Mouse (Mus musculus) spleen, adult 2 months (tissue): ENCODE measurements around the gene Olfr1373.

ENCODE experiments used
- CTCF ChIP-seq: fragments of 200-500 bp; IDR thresholded peaks from 2 replicates; pipeline ENCODE4 v1.5.1; 2011; ENCODE audit warnings: mild to moderate bottlenecking, inconsistent platforms; ENCODE audit not compliant: insufficient read depth, insufficient read length, insufficient replicate concordance; ENCODE audit errors: extremely low read depth
- POLR2A ChIP-seq: fragments of 200-500 bp; IDR thresholded peaks from 2 replicates; pipeline ENCODE4 v1.6.1; 2011; ENCODE audit warnings: low read depth, low read length, inconsistent platforms

DNA sequence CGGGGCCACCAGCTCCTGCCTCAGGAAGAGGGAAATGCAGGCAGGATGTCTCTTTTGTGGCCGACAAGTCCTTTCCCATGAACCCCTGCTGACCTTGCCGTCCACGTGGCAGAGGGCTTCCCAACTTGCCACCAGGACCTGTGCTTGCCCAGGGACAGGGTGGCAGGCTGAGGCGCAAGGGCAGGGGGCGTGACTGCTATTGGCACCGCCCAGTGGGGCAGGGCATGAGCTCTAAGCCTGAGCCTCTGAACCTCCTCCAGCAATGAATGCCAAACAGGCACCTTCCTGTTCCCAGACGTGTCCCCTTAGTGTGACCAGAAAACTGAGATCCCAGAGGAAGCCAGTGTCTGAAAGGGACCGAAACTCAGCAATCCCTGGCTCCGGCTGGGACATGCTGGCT, 18.6 kb upstream of the Olfr1373 start:
- TF ChIP-seq CTCF: no peak
- TF ChIP-seq POLR2A: no peak
